Mouse (Mus musculus) c-Kit-negative CD71-positive TER-119-positive erythroid progenitor cells, embryonic 14.5 days (primary cell): ENCODE measurements around the gene Crlf1.

Experiments
- DNase-seq: peaks from one replicate; pipeline ENCODE4 v3.0.0-alpha.2; 2013; ENCODE audit warnings: low read depth, low spot score

Gene Crlf1

DNA sequence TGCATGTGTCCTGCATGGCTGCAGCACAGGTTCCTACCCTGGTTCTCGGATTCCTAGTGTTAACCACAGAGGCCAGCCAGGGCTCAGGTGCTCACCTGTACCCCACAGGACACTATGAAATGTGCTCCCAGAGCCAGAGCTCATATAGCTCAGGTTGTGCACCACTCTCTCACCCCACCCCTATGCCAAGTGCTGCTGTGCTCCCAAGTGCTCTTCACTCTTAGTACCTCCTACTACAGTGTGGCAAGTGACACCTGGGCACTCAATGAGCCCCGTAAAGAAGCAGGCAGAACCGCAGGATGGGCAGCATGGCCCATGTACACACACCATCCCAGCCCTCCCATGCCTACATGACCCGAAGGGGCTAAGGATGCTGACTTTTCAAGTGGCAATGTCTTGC is 24.2 kb upstream of the Crlf1 start:
- no peak for DNase-seq

DNA sequence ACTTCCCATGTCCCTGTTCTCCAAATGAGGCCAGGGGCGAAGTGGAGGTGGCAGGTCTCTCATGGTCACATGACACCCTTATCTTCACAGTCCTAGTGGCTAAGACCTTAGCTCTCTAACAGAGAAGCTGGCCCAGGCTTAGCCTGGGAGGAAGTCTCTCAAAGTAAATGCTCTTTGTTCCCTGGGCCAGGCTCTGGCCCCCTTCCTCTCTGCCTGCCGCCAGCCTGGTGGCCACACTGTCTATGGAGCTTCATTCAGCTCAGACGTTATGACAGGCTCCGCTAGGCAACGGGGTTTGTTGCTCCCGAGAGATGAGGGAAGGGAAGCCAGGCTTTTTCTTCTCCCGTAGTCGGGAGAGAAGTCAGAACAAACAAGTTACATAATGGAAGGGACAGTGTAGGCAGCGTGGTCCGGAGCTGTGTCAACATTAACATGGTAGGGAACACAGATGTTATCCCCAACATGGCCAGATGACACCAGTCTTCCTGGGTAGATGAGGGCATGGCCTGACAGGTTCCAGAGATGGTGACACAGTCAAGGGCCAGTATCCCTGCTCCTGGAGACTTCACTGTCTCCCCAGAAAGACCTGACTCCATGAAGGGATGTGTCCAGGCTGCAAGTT is 23.6 kb upstream of the Crlf1 start:
- DNase-seq: no peak

- no peak for DNase-seq
Observed at GRCm38 (mm10) chr8:70469938-70470337, 23.0 kb upstream of the Crlf1 start.

DNA sequence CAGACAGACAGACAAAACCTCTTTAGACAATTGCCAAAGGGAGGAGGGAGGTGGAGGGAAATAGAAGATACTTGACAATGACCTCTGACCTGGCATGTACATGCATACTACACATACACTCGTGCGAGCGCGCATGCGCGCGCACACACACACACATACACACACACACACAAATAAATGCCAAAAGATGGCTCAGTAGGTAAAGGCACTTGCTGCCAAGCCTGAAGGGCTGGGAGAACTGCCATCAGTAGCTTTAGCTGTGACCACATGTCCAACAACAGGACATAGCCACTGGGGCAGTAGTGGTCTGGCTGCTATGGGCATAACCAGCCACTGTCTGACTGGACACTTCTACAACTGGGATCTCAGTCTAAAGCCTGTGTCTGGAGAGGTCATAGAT is 21.1 kb upstream of the Crlf1 start:
- DNase-seq: no peak

GRCm38 (mm10) chr8:70476333-70477268 is 16.4 kb upstream of the Crlf1 start, which contains the start of gene Klhl26:
Gene Klhl26 (minus strand): TSS chr8:70476968.
- DNase-seq: peak; percentile 96

GRCm38 (mm10) chr8:70477269-70477982 is 15.5 kb upstream of the Crlf1 start:
- DNase-seq: peak; percentile 60

GRCm38 (mm10) chr8:70481908-70482307 is 11.1 kb upstream of the Crlf1 start:
- DNase-seq: no peak

DNA sequence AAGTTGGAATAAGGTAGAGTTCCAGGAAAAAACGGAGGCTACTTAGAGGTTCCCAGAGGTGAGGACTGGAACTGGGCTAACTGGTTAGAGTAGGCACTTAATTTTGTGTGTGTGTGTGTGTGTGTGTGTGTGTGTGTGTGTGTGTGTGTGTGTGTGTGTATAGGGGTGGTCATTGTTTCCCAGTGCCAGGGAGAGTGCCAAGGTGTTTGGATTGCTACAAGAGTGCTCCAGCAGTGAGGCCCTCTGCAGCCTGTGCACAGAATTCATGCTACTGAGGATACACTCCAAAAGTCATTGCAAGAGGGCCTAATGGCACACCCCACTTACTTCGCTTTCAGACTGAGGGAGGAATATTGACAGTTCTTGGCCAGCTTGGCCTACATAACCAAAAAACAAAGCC is 10.0 kb upstream of the Crlf1 start:
- DNase-seq: no peak

- DNase-seq: no peak
Observed at GRCm38 (mm10) chr8:70486191-70486681, 6.7 kb upstream of the Crlf1 start.

DNA sequence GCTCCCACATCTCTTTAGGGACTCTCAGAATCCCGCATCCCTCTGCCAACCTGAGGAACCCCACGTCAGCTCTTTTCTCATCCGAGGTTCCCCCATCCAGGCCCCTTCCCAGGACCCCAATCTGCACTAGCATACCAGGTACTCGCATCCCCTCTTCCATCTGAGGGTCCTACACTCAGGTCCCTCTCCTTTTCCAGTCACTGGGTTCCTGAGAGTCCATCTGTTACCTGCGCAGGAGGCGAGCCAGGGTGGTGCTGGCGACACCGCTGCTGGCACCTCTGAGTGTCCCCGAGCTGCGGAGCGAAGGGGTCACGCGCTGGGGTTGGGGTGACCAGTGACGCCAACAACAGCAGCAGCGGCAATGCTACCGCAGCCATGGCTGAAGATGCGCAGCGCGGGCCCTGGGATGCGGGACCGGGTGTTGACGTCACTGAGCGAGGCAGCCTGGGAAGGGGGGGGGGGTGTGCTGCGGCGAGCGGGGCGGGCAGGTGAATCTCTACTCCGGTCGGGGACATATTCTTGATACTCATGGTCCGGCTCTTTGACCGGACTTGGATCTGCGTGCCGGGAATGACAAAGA is 5.9 kb upstream of the Crlf1 start, which contains the start of gene Tmem59l:
TSS of gene Tmem59l (minus strand) at position 418 of the 580 bp plus-strand sequence.
- no peak for DNase-seq

DNA sequence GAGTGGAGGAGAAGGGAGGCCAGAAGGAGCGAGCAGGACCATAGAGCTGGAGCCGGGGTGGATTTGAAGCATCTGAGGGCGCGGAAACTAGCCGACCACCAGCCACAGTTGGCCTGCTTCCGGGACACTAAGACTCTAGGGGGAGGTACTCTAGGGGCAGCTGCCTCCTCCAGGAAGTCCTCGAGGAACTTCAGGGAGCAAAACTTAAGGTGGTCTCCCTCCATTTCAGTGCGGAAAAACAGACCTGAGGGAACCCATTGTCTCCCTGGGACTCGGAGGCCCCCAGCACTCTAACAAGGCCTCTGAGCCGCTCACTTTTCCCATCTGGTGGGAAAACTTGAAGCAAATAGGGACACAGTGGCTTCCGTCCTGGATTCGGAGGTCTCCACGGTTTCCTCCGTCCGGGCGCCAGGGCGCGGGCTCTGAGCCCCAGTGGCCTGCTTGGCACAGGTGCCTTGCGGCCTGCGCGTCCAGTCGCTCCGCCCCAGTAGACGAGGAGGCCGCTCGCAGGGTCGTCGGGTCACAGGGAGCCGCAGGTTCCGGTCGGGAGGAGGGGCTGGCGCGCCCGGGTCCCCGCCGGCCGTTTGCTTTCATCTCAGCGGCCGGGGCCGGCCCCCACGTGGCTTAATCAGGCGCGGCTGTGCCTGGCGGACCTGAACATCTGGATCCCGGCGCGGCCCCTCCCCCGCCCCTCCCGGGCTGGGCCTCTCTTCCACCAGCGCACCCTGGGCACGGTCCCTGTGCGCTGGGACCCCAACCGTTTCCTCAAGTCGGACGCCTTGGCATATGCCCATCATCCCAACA is 4.8 kb upstream of the Crlf1 start:
- no peak for DNase-seq

DNA sequence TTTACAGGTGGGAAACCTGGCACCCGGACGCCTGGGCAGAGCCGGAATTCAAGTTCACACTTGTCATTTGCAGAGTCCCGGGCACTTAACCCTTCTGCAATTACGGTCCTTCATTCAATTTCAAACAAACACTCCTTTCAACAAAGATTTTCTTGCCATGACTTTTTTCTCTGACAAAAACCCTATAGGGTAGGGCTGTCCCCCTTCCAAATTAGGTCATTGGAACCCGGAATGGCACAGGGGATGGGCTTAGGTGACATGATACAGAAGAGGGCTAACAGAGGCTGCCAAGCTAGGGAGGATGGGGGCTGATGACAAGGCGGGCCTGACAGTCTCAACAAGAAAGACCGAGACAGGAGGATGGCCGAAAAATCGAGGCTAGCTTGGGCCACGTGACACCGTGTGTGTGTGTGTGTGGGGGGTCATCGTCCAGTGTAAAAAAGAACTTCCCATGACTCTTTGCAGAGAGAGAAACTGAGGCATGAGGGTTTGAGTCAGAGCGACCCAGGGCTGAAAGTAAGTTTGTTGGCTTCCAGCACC is 4.0 kb upstream of the Crlf1 start:
- no peak for DNase-seq

- DNase-seq: no peak
Observed at GRCm38 (mm10) chr8:70489576-70489975, 3.4 kb upstream of the Crlf1 start.

DNA sequence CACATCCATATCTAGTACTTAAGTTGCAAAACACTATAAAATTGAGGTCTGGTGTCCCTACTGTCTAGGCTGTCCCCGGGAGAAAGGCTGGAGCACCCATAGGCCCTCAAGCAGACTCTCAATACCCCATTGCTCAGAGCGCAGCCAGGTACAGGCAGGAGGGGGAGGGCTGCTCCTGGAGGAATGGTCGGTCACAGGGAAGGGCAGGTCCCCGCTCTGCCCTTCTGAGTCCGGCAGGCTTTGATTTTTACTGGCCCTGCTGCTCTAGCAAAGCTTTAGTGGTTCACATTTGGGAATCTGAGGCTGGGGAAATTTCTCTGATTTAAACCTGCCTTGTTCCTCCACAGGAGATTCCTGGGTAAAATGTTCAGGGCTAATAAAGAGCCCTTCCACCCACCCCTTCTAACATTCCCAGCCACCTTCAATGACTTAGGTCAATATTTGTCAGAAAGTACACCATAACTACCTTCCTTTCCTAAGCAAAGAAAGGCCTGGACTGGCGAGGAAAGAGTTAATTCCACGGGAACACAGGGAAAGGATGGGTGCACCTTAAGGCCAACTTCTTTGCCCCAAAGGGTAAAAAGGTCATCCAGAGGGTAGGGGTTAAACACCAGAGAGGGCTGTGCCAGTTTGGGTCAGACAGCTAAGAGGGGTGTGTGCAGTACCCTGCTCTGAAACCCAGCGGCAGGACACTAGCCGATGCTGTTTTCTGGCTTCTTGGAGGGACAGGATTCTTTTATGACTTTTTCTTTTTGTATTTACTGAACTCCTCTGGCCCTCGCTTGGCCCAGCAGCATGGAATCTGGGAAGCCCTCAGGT is 2.7 kb upstream of the Crlf1 start:
- DNase-seq: no peak

DNA sequence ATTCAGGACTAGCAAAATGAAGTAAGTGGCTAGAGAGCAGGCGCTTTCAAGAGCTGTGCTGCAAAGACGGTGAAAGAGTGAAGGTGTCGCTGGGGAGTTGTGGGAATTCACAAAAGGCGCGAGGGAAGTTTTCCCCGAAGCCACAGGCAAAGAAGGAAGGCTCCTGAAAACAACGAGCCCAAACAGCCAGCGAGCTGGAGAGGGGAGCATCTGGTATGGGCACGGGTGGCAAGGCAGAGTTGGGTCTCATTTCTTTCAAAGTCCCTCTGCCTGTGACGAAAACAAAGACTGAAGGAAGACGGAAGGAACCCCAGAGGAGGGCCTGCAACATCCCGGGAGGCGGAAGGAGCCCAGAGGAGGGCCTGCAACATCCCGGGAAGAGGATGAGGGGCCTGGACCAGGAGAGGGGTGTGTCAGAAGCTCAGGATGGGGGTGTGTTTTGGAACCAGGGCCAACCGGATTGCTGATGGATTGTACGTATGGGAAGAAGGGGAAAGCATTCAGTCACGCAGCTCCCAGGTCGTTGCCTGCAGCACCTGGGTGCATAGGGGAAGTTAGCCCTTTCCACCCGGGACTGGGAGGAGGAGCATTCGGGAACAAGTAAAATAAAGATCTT is 2.0 kb upstream of the Crlf1 start:
- DNase-seq: no peak

GRCm38 (mm10) chr8:70493692-70494415 is 896 bp downstream of the Crlf1 start:
- no peak for DNase-seq

DNA sequence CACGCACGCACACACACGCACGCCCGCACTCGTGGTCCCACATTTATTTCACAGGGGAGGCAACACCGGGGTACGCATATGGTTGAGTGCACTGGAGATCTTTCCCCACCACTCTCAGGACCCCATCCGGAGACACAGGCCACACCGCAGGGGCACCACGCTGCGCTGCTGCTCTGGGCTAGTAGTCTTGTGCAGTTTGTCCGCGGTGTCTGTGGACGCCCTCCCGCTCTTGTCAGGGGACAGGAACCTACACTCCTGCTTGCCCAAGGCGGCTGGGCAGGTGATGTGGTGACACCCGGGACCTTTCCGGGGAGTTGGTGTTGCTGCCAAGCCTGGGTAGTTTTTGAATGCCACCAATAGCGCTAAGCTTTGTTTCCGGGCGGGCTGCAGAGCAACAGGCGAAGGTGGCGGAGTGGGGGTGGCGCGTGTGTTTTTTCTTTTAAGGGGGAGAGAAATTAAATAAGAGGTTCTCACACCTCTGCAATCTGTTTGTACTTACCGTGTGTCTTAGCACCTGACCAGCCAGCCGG is 1.5 kb downstream of the Crlf1 start:
- no peak for DNase-seq
